Mouse (Mus musculus) kidney, adult 2 months (tissue): ENCODE results near the gene Rasgef1c. TPM values are rescaled to one million over a fixed set of nuclear protein-coding genes. Genes with fewer than 3 reads are reported as not detected.

Experiments
- DNase-seq: peaks from one replicate; pipeline ENCODE4 v3.0.0; 2021
- H3K27ac ChIP-seq: fragments of 200-500 bp; 2 replicates; pipeline ENCODE4 v1.5.1; 2012; ENCODE audit warnings: low read depth, low read length, control low read depth, inconsistent platforms; ENCODE audit not compliant: insufficient read depth
- H3K27me3 ChIP-seq: fragments of 200-500 bp; replicated peaks from 2 replicates; pipeline ENCODE4 v1.6.1; 2012; ENCODE audit warnings: mild to moderate bottlenecking, moderate library complexity, low read length, inconsistent platforms; ENCODE audit not compliant: control insufficient read depth, insufficient read depth
- H3K36me3 ChIP-seq: fragments of 200-500 bp; 2 replicates; pipeline ENCODE4 v1.6.1; 2012; ENCODE audit warnings: mild to moderate bottlenecking, moderate library complexity, low read length, inconsistent platforms; ENCODE audit not compliant: control insufficient read depth, insufficient read depth
- H3K4me1 ChIP-seq: fragments of 200-500 bp; 2 replicates; pipeline ENCODE4 v1.6.1; 2011; ENCODE audit warnings: low read length; ENCODE audit not compliant: control insufficient read depth, insufficient read depth
- H3K4me3 ChIP-seq: fragments of 200-500 bp; 2 replicates; pipeline ENCODE4 v1.5.1; 2011; ENCODE audit warnings: mild to moderate bottlenecking, low read depth, low read length, control low read depth; ENCODE audit not compliant: insufficient read depth
- CTCF ChIP-seq: fragments of 200-500 bp; conservative IDR thresholded peaks from 2 replicates; pipeline ENCODE4 v1.5.1; 2011; ENCODE audit warnings: low read depth, mild to moderate bottlenecking, control low read depth, low read length, moderate library complexity, mixed read lengths; ENCODE audit not compliant: insufficient read depth, insufficient read length
- POLR2A ChIP-seq: fragments of 200-500 bp; IDR thresholded peaks from one replicate; pipeline ENCODE4 v1.6.1; 2011; ENCODE audit warnings: low read depth, low read length, control low read depth
- WGBS: fragments of 180-500 bp; shearing (Covaris S2); methylation state at CpG from one replicate; pipeline ENCODE4 v1.1.7; 2018; 5-methylcytosine and 5-hydroxymethylcytosine counted together
- polyA plus RNA-seq: library from polyadenylated mRNA; depleted of rRNA; stranded (reverse); fragments of >200 nt; gene quantifications from 2 replicates; pipeline ENCODE4 v1.2.3, GENCODE M21; 2012; rRNA removed

Rasgef1c gene
- polyA plus RNA-seq = 0.11 and 0.24 TPM in 2 replicates

GRCm38 (mm10) chr11:49901659-49902458, at the start of gene Rasgef1c:
Rasgef1c (plus strand) TSS chr11:49901835.
- H3K4me1 ChIP-seq = no peaks in the 10 kb centered on the region
- H3K36me3 ChIP-seq = no peaks in the 10 kb centered on the region
- H3K4me3 ChIP-seq = peak within 1 kb of the TSS; percentile 46
- no peaks in the 10 kb centered on the region for H3K27me3 ChIP-seq
- WGBS = 2% methylated on average over 99 of the region's 99 CpGs
- no peak within 1 kb of the TSS for H3K27ac ChIP-seq
- TF ChIP-seq POLR2A (no peak), CTCF (peak; percentile 56)
- DNase-seq = peak; percentile 53

- TF ChIP-seq CTCF = no peak
- TF ChIP-seq POLR2A = no peak
- no peak overlapping the region for H3K27ac ChIP-seq
- no peaks in the 10 kb centered on the region; the same call in 1 of the 2 replicates for H3K36me3 ChIP-seq
- no peak for DNase-seq
- no peak overlapping the region for H3K4me3 ChIP-seq
- H3K27me3 ChIP-seq = no peaks in the 10 kb centered on the region
- H3K4me1 ChIP-seq = no peaks in the 10 kb centered on the region
- WGBS = 87% methylated on average over 5 of the region's 5 CpGs
Observed at GRCm38 (mm10) chr11:49855144-49855543, 46.5 kb upstream of the Rasgef1c start.

DNA sequence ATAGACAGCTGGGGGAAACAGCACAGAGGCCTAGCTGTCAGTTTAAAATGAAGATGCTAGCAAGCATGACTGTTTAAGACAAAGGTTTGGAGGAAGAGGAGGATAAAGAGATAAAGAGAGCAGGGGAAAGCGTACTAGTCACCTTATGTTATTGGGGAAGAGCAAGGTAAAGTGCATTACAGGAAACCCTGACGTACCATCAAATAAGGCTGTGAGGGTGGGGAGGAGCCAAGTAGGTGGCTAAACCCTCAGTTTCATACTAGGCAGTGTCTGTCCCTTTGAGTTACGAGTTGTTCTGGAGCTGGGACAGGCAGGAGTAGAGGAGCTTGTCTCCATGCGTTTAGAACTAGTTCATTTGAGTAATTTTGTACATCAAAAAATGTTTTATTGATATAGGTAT, 40.5 kb upstream of the Rasgef1c start:
- 92% methylated on average over 4 of the region's 4 CpGs for WGBS
- no peaks in the 10 kb centered on the region for H3K4me1 ChIP-seq
- no peaks in the 10 kb centered on the region; the same call in 1 of the 2 replicates for H3K36me3 ChIP-seq
- H3K27me3 ChIP-seq = no peaks in the 10 kb centered on the region
- TF ChIP-seq POLR2A (no peak), CTCF (no peak)
- DNase-seq = no peak
- no peak overlapping the region for H3K4me3 ChIP-seq
- no peak overlapping the region for H3K27ac ChIP-seq

- H3K27me3 ChIP-seq = no peaks in the 10 kb centered on the region
- H3K36me3 ChIP-seq = no peaks in the 10 kb centered on the region; the same call in 1 of the 2 replicates
- no peak for DNase-seq
- no peak for TF ChIP-seq POLR2A
- no peak for TF ChIP-seq CTCF
- H3K4me1 ChIP-seq = no peaks in the 10 kb centered on the region
- H3K4me3 ChIP-seq = no peak overlapping the region
- H3K27ac ChIP-seq = no peak overlapping the region
Observed at GRCm38 (mm10) chr11:49863926-49864325, 37.7 kb upstream of the Rasgef1c start.

DNA sequence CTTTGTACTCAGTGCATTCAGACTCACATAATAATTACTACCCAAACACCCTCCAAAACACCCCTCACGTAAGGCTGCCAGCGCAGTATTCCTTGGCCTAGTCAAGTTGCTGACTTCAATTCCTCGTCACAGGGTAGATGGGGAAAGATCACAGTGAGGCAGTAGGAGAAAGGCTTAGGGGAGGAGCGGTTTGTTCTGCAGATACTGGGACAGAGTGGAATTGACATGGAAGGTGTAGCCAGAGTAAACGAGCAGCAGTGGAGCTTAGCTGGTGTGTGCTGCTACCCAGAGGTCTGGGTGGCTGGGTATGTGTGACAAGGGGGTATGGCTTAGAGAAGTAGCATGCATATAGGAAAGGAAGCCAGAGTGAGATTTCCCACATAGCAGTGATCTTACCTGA, 34.3 kb upstream of the Rasgef1c start:
- no peak for TF ChIP-seq POLR2A
- TF ChIP-seq CTCF = no peak
- no peaks in the 10 kb centered on the region for H3K4me1 ChIP-seq

GRCm38 (mm10) chr11:49869762-49870161, 31.9 kb upstream of the Rasgef1c start:
- peak; percentile 52 for DNase-seq

More for the DNA sequence above, 34.3 kb upstream of the Rasgef1c start:
- no peak for DNase-seq
- no peak overlapping the region for H3K4me3 ChIP-seq
- no peak overlapping the region for H3K27ac ChIP-seq
- WGBS = 93% methylated on average over 5 of the region's 5 CpGs
- H3K27me3 ChIP-seq = no peaks in the 10 kb centered on the region
- H3K36me3 ChIP-seq = no peaks in the 10 kb centered on the region; the same call in 1 of the 2 replicates

GRCm38 (mm10) chr11:49871914-49872313, 29.7 kb upstream of the Rasgef1c start:
- peak; percentile 38 for DNase-seq
- 55% methylated on average over 6 of the region's 6 CpGs for WGBS
- H3K36me3 ChIP-seq = peaks cover 1% of the 10 kb centered on the region; the same call in 1 of the 2 replicates

More at GRCm38 (mm10) chr11:49869762-49870161, 31.9 kb upstream of the Rasgef1c start:
- TF ChIP-seq POLR2A = no peak
- TF ChIP-seq CTCF = peak; percentile 60
- H3K36me3 ChIP-seq = peaks cover 1% of the 10 kb centered on the region; the same call in 1 of the 2 replicates
- no peaks in the 10 kb centered on the region for H3K4me1 ChIP-seq
- no peak overlapping the region for H3K27ac ChIP-seq
- H3K27me3 ChIP-seq = no peaks in the 10 kb centered on the region
- no peak overlapping the region for H3K4me3 ChIP-seq

More at GRCm38 (mm10) chr11:49871914-49872313, 29.7 kb upstream of the Rasgef1c start:
- no peak overlapping the region for H3K27ac ChIP-seq
- H3K27me3 ChIP-seq = no peaks in the 10 kb centered on the region
- no peak overlapping the region for H3K4me3 ChIP-seq
- TF ChIP-seq CTCF = peak; percentile 57
- no peak for TF ChIP-seq POLR2A
- no peaks in the 10 kb centered on the region for H3K4me1 ChIP-seq
